In the genomic region with DNA sequence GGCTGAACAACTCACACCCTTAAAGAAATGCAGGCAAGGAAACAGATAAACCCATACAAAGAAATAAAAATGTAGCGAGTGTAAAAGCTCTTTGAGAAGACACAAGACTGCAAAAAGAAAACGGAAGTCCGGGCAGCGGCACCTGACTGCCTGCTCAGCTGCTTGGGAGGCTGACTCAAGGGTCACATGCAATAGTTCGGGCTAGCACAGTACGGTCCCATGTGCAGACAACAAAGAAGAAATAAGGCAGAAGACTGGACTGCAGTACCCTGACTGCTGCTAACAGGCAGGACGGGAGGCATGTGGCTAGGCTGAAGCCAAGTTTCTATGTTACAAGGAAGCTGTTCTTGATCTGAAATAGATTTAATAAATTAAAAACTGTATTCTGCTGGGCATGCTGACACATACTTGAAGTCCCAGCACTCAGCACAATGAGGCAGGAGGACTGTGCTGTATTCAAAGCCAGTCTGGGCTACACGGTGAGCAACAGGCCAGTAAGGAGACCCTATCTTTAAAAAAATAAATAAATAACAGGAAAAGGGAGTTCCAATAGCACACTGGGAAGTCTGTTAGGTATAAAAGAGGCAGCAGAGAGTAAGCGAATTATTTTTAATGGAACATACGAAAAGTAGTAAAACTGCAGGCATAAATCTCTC, we compare ENCODE assay signal across 8 mouse cellular contexts. TPM values are rescaled to one million over a fixed set of nuclear protein-coding genes. Genes with fewer than 3 reads are reported as not detected.
DNase-seq lines count a peak whose midpoint lies in the region; ATAC-seq and TF ChIP-seq lines count a peak whose summit lies in the region.

No protein-coding gene starts in this region.

- 0 out of 2 replicates have a peak overlapping the region, but pooled peaks have one; percentile 9 for H3K27ac ChIP-seq in liver, adult 2 months (replicated peaks; ENCODE audit: insufficient read depth, low read depth, low read length)
- H3K27ac ChIP-seq in neural tube, embryonic 13.5 days (replicated peaks), result peak overlapping the region; percentile 52

- H3K4me2 ChIP-seq in neural tube, embryonic 13.5 days, result peak overlapping the region; percentile 29

- WGBS in liver, adult 2 months, result 57% methylated on average over 10 of the region's 10 CpGs
- 42% methylated on average over 10 of the region's 10 CpGs for WGBS in neural tube, embryonic 13.5 days

- H3K4me3 ChIP-seq in liver, adult 2 months (ENCODE audit: insufficient read depth, low read depth, low read length), result no peak overlapping the region
- H3K4me3 ChIP-seq in neural tube, embryonic 13.5 days, result no peak overlapping the region

- ATAC-seq in CD4-positive, CD25-positive, alpha-beta regulatory T cell, adult 4 months, result peak; percentile 93
- ATAC-seq in neural tube, embryonic 13.5 days (ENCODE audit: low read depth), result no peak

- no peak for TF ChIP-seq CTCF in liver, adult 2 months (IDR thresholded peaks at IDR 0.05; ENCODE audit: low read depth, low read length)

- no peak overlapping the region for H3K9ac ChIP-seq in liver, adult 2 months (ENCODE audit: low read depth, low read length)
- 0 out of 2 replicates have a peak overlapping the region, but pooled peaks have one; percentile 8 for H3K9ac ChIP-seq in neural tube, embryonic 13.5 days

- peaks cover 49% of the 10 kb centered on the region for H3K79me2 ChIP-seq in liver, adult 2 months (ENCODE audit: control insufficient read depth, insufficient read depth, low read length)

- TF ChIP-seq POLR2A in liver, adult 2 months (IDR thresholded peaks at IDR 0.05; ENCODE audit: extremely low read depth, insufficient read depth, low read length), result no peak

- peaks cover 12% of the 10 kb centered on the region for H3K4me1 ChIP-seq in liver, adult 2 months (ENCODE audit: control insufficient read depth, insufficient read depth, low read length)
- H3K4me1 ChIP-seq in neural tube, embryonic 13.5 days (replicated peaks), result peaks cover 27% of the 10 kb centered on the region

- H3K9me3 ChIP-seq in neural tube, embryonic 13.5 days, result no peaks in the 10 kb centered on the region

- H3K36me3 ChIP-seq in liver, adult 2 months (ENCODE audit: control insufficient read depth, insufficient read depth, low read length), result no peaks in the 10 kb centered on the region
- no peaks in the 10 kb centered on the region for H3K36me3 ChIP-seq in neural tube, embryonic 13.5 days

- peak; percentile 87 for DNase-seq in 416B (ENCODE audit: low read depth)
- DNase-seq in fibroblast of lung, adult 2 months (ENCODE audit: low read depth), result peak; percentile 90
- DNase-seq in heart, postnatal 4 days, result peak; percentile 36
- DNase-seq in liver, adult 2 months (ENCODE audit: extremely low read depth, low read depth, low spot score), result peak; percentile 70
- no peak for DNase-seq in frontal cortex, postnatal 14 days (ENCODE audit: low spot score in 2 of 2)
- DNase-seq in embryo, embryonic 10 days (ENCODE audit: low spot score), result no peak

- H3K27me3 ChIP-seq in liver, adult 2 months (ENCODE audit: control insufficient read depth, insufficient read depth, low read length), result no peaks in the 10 kb centered on the region
- no peaks in the 10 kb centered on the region for H3K27me3 ChIP-seq in neural tube, embryonic 13.5 days

RNA-seq across cellular contexts. Expression of a gene that starts 7.1 kb away (rescaled TPM):
- 10 to 100 TPM; 55.9 to 66.9 TPM for polyA plus RNA-seq in CD4-positive, CD25-positive, alpha-beta regulatory T cell, adult 4 months (2017; shearing (Covaris generic))
- 10 to 100 TPM; 89.9 to 99.9 TPM for total RNA-seq in heart, postnatal 4 days (2021)
- 22.1 and 23.8 TPM in 2 replicates for total RNA-seq in liver, adult 2 months (2014; rRNA removed)
- polyA plus RNA-seq in liver, adult 2 months (2012; rRNA removed), result 13.8 and 14.0 TPM in 2 replicates
- 39.1 and 46.4 TPM in 2 replicates for polyA plus RNA-seq in neural tube, embryonic 13.5 days (2015; fragmentation: Nextera tagmentation; extraction: Ambion mirVana)

Comparison
In these comparisons a context has a peak if more than half of its experiments do, and no peak if none do; other contexts are left out.
1. DNase-seq: peak in 416B (single experiment), fibroblast of lung, adult 2 months (single experiment), heart, postnatal 4 days (single experiment) and liver, adult 2 months (single experiment); none in frontal cortex, postnatal 14 days (0 of 2) and embryo, embryonic 10 days (single experiment).